Mouse (Mus musculus): ENCODE measurements around the gene Olfr267. TPM values are rescaled to one million over a fixed set of nuclear protein-coding genes. Genes with fewer than 3 reads are reported as not detected.

Gene Olfr267
- total RNA-seq (2021), result under 1 TPM in 1 of 2 experiments, not detected in 1; 0.43 TPM
- long read RNA-seq, experiment 1, result 0 reads
- long read RNA-seq, experiment 2, result 0 reads

DNA sequence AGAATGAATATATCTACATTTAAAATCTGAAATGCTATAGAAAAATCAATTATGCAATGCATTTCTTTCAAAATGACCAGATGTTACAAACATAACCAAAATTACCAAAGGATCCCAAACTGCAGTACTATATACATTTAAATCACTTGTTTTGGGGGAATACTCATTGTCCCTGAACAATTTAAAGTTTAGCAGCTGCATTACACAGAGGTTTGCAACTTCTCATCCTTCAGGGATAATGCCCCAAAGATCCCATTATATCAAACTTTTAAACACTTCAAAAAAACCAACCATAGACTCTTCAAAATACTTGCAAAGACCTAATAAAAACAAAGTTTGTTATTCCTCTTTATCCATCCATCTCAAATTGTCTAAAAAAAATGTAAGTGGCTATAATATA is at the start of gene Olfr267:
Gene Olfr267 (minus strand): TSS at position 101 of the 400 bp plus-strand sequence.
- DNase-seq (ENCODE audit: low spot score in 2 of 2), result no peak

DNA sequence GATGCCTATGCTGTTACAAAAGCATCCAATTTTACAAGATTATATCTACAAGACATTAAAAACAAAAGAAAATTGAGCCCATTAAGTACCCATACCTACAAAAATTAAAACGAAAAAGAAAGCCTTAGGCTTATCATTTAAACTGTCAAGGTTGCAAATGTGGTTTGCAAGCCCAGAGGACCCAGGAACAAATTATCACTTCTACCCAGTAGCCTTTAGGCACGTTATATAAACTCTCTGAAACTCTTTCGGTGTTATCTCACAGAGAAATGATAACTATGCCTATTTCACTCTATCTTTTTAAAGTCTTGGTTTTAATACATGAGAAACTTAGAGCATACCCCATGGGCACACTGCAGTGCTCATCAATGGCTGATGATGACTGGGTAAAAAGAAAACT is 45.4 kb upstream of the Olfr267 start:
- DNase-seq (ENCODE audit: low spot score in 2 of 2), result no peak

DNA sequence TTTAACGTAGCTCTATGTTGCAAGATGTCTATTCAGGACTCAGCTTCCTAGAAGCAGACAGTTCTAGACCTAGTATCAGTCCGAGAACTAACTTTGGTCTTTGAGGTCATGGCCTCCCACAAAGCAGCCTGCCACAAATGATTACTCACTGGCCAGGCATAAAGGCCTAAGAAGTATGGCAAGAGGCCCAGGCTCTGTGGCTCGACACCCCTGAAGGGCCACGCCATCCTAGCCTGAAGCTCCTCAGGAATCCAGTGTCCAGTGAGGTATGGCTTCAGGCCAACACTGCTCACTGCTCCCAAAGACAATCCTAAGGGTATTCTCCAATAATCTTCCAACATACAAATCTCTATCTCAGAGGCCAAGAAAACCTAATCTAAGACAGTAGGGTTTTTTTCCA is 38.4 kb upstream of the Olfr267 start:
- peak; percentile 18 to 23 for DNase-seq (ENCODE audit: low spot score in 2 of 2)

DNA sequence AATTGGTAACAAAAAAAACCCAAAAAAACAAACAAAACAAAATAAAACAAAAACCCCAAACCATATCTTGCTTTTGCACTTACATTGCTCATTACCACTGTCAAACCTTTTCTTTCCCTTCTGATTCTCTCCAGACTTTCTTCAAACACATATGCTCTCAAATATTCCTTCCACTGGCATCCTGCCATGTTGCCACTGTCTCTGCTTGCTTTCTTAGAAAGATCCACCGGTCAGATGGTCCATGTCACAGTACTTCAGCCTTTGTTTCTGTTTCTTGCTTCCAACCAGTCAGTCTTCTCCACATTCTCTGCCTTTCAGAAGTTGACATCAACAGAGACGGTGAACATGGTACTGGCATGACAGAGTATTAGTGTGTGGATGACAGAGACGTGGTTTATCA is 857 bp downstream of the Olfr267 start:
- DNase-seq (ENCODE audit: low spot score in 2 of 2), result no peak

DNA sequence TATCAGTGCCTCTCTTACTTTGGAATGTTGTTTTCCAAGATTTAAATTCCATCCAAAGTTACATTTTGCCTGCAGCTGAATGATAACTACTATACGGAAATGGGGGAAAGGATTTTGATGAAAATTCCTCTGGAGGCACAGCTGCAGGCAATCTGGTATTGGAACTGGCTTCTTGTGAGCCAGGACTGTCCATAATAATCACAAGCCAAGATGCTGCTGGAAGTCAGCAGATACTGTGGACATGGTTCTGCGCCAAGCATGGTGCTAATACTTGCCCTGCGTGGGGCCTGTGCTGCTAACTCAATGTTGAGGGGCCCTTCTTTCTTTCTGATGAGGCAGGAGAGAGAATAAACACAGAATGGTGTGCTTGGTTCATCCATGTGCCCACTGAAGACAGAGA is 24.1 kb downstream of the Olfr267 start:
- DNase-seq (ENCODE audit: low spot score in 2 of 2), result no peak

DNA sequence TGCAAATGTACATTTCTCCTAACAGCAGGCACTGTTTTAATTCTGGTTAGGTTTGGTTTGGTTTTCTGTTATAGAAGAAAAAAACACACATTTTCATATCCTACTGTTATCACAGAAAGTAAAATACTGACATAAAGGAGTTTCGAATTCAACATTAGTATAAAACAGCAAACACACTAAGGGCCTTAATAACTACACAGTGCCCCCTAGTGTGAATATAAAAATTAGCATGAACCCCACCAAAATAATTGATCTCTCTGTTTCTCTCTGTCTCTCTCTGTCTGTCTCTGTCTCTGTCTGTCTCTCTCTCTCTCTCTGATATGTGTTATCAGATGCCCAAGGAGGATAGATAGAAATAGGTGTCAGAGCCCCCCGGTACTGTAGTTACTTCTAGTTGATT is 38.0 kb downstream of the Olfr267 start:
- no peak for DNase-seq (ENCODE audit: low spot score in 2 of 2)

DNA sequence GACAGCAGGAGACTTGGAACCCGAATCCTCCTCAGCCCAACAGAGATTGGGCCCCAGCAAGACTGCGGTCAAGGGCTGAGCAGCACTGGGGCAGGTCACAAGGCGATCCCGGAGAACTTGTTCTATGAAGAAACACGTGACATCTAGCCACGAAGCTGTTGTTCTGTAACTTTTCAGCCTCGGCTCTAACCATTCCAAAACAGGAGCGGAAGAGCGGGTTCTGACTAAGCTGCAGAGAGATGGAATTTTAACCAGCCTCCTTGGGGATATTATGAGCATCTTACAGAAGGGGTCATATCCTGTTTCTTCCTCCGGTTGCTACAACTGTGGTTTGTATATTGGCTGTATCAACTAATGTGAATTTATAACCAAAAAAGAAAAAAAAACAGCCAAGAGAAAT is 38.4 kb downstream of the Olfr267 start:
- no peak for DNase-seq (ENCODE audit: low spot score in 2 of 2)

DNA sequence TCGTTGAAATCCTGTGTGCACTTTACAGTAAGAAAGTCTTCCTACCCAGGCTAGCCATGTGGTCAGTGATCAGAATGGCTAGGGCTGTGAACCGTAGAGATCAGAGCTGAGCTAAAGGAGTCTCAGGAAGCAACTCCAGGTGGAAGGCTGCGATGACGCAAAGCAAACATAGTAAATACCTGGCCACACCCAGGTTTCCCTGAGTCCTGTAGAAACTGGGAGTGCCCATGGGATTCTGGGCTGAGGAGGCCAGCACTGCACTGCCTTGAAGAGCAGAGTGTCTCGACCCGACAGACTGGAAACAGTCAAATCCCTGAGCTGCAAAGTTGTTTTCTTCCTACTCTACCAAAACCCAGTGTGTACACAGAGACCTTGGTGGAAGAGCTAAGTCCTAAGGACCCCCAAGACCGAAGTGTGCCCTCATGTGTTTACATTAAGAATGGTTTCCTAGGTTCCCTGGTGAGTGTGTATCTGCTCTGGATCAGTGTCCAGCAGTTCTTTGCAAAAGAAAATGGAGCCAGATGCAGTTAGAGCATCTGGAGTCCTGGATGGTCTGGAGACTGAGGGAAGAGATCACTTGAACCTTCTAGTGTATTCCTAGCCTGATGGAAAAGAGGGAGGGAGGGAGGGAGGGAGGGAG is 41.8 kb downstream of the Olfr267 start:
- no peak for DNase-seq (ENCODE audit: low spot score in 2 of 2)

DNA sequence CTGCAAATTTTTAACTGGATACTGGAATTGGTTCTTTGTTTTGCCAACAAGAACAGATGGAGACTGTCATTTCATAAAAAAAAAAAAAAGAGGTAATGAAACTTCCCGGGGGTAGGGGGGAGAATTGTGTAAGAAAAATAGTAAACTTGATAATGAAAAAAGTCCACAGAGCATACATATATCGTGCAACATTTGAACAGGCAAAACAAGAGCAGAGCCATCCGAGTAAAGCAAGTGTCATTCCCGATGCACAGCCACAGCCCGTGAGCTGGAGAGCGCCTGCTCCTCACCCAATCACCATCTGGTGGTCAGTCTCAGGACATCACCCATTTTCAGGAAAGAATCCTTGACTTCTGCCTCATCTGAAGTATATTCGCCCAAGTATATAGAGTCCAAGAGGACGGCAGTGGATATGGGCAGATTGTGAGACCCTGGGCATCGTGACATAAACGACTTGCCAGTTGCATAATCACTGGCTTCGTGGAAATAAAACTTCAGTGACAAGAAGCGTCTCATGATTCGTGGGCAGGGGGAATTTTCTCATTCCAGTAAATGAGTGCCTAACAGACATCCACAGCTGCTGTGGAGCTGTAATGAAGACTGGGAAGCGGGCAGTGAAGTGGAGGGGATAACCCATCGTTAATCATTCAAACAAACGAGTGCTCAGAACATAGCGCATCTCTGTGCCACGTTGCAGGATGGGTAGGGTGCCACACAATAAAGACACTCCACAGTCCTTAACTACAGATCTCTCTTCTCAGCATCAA is 50.5 kb downstream of the Olfr267 start:
- no peak for DNase-seq (ENCODE audit: low spot score in 2 of 2)

Other genes with a start within 250 kb of the Olfr267 start
- gene Lpar1, start 233.8 kb downstream of the Olfr267 start, total RNA-seq (2021), result 10 to 100 TPM; 19.1 to 22.8 TPM
- gene Ecpas, start 125.0 kb upstream of the Olfr267 start, total RNA-seq (2021), result 100 to 1,000 TPM; 133 to 187 TPM
- 1 to 10 TPM; 2.6 to 3.7 TPM for gene Zkscan16, start 155.9 kb upstream of the Olfr267 start, total RNA-seq (2021)
- 10 to 100 TPM; 14.9 to 24.8 TPM for gene Ptgr1, start 199.4 kb upstream of the Olfr267 start, total RNA-seq (2021)
- 10 to 100 TPM; 14.0 to 14.1 TPM for gene Dnajc25, start 207.3 kb upstream of the Olfr267 start, total RNA-seq (2021)
- gene Gm20503, start 215.5 kb upstream of the Olfr267 start, total RNA-seq (2021), result 1 to 10 TPM; 2.0 to 3.8 TPM
- 10 to 100 TPM; 30.8 to 32.2 TPM for gene Gng10, start 247.4 kb upstream of the Olfr267 start, total RNA-seq (2021)

All from adrenal gland, adult 18-20 months (tissue).